In genomic region chr13:38534731-38535130, GRCm38 (mm10) we compare ENCODE assay signal across 21 mouse cellular contexts.
"Had no signal": no experiment of that assay in that cellular context is flagged by ENCODE, and none has a peak within 500 bp of the region (broad histone marks: within the 10 kb centered on the region; RNA-seq: fewer than 3 reads in every experiment).

No protein-coding gene starts in this region.

- ATAC-seq: forebrain, embryonic 15.5 days; forebrain, postnatal 0 days; hindbrain, postnatal 0 days; intestine, embryonic 16.5 days had no signal

- DNase-seq: forebrain, postnatal 0 days; gastrocnemius, postnatal 14 days; gastrocnemius, postnatal 36 days; heart, postnatal 14 days; kidney, adult 11 months; kidney, adult 8-10 months; kidney, postnatal 10 days; kidney, postnatal 25 days; layer of hippocampus, adult 9-11 months; layer of hippocampus, postnatal 36 days; left cerebral cortex, postnatal 4 days had no signal

- H3K4me3 ChIP-seq: forebrain, embryonic 15.5 days; heart, embryonic 13.5 days; heart, embryonic 15.5 days; hindbrain, embryonic 13.5 days; hindbrain, embryonic 15.5 days; limb, embryonic 13.5 days; limb, embryonic 15.5 days had no signal

- H3K27me3 ChIP-seq: forebrain, embryonic 15.5 days; hindbrain, embryonic 15.5 days had no signal

- H3K9me3 ChIP-seq: forebrain, embryonic 15.5 days; heart, embryonic 13.5 days; heart, embryonic 15.5 days; hindbrain, embryonic 13.5 days; hindbrain, embryonic 15.5 days; limb, embryonic 13.5 days; limb, embryonic 15.5 days had no signal

- H3K4me1 ChIP-seq: forebrain, embryonic 15.5 days; hindbrain, embryonic 13.5 days; hindbrain, embryonic 15.5 days; limb, embryonic 13.5 days; limb, embryonic 15.5 days had no signal

- H3K36me3 ChIP-seq: forebrain, embryonic 15.5 days; heart, embryonic 13.5 days; heart, embryonic 15.5 days; hindbrain, embryonic 13.5 days; hindbrain, embryonic 15.5 days; limb, embryonic 13.5 days; limb, embryonic 15.5 days had no signal

- H3K9ac ChIP-seq: forebrain, embryonic 15.5 days; forebrain, postnatal 0 days; heart, embryonic 13.5 days; heart, embryonic 15.5 days; hindbrain, embryonic 13.5 days; hindbrain, embryonic 15.5 days; limb, embryonic 13.5 days; limb, embryonic 15.5 days had no signal

- H3K27ac ChIP-seq: forebrain, embryonic 15.5 days; heart, embryonic 13.5 days; heart, embryonic 15.5 days; hindbrain, embryonic 13.5 days; hindbrain, embryonic 15.5 days; hindbrain, postnatal 0 days; limb, embryonic 13.5 days; limb, embryonic 15.5 days had no signal

- H3K4me2 ChIP-seq: forebrain, embryonic 15.5 days; heart, embryonic 11.5 days; heart, embryonic 13.5 days; heart, embryonic 15.5 days; hindbrain, embryonic 13.5 days; hindbrain, embryonic 15.5 days; limb, embryonic 13.5 days; limb, embryonic 15.5 days had no signal
